Mouse (Mus musculus) CH12.LX (cell line): ENCODE results near the gene Rpl24. TPM values are rescaled to one million over a fixed set of nuclear protein-coding genes. Genes with fewer than 3 reads are reported as not detected.

Experiments used
- DNase-seq: peaks from one replicate; pipeline ENCODE4 v3.0.0-alpha.2; 2013; ENCODE audit errors: extremely low read depth
- H3K27ac ChIP-seq: 2 replicates; pipeline ENCODE4 v1.5.1; 2012; ENCODE audit warnings: low read depth, mild to moderate bottlenecking, control low read depth, moderate library complexity; ENCODE audit not compliant: insufficient read depth
- H3K27me3 ChIP-seq: replicated peaks from 2 replicates; pipeline ENCODE3; 2012; ENCODE audit warnings: inconsistent platforms
- H3K36me3 ChIP-seq, 2 experiments: replicated peaks in 1 of 2; 2 replicates each; pipeline versions ENCODE3 to v1.6.1; 2012; ENCODE audit warnings: inconsistent platforms in 1 of 2, low read length in 1 of 2, mild to moderate bottlenecking in 1 of 2, mixed read lengths in 1 of 2, moderate library complexity in 1 of 2; ENCODE audit not compliant: control insufficient read depth in 1 of 2, insufficient read depth in 1 of 2
- H3K4me1 ChIP-seq, 2 experiments: 2 replicates each; pipeline ENCODE4 v1.6.1; 2012; ENCODE audit warnings: inconsistent platforms in 1 of 2, moderate library complexity in 1 of 2; ENCODE audit not compliant: insufficient read depth in 2 of 2, control insufficient read depth in 1 of 2
- H3K4me2 ChIP-seq: 2 replicates; pipeline ENCODE4 v1.6.1; 2012; ENCODE audit warnings: low read depth, mild to moderate bottlenecking, control low read depth; ENCODE audit not compliant: poor library complexity, insufficient read depth, severe bottlenecking
- H3K4me3 ChIP-seq, 3 experiments: fragments of 150-350 bp in 1 of 3; sonication (generic) in 1 of 3; replicated peaks in 1 of 3; 2 replicates each; pipeline versions ENCODE3 to v1.5.1; 2011 to 2012; ENCODE audit warnings: low read depth in 2 of 3, low read length in 2 of 3, mild to moderate bottlenecking in 2 of 3, moderate library complexity in 2 of 3, control low read depth in 1 of 3, improper control_type of control experiment in 1 of 3, inconsistent platforms in 1 of 3, mixed read lengths in 1 of 3; ENCODE audit not compliant: poor library complexity in 1 of 3
- H3K79me2 ChIP-seq: replicated peaks from 2 replicates; pipeline ENCODE4 v1.6.1; 2012; ENCODE audit warnings: mild to moderate bottlenecking, moderate library complexity; ENCODE audit not compliant: control insufficient read depth, poor library complexity, insufficient read depth, severe bottlenecking; ENCODE audit errors: extremely low read depth
- H3K9ac ChIP-seq: 2 replicates; pipeline ENCODE4 v1.6.1; 2012; ENCODE audit warnings: low read depth, mild to moderate bottlenecking, control low read depth, moderate library complexity; ENCODE audit not compliant: insufficient read depth
- H3K9me3 ChIP-seq: replicated peaks from 2 replicates; pipeline ENCODE3; 2012; ENCODE audit warnings: low read length, inconsistent platforms, mixed read lengths
- BHLHE40 ChIP-seq: IDR thresholded peaks from 2 replicates; pipeline ENCODE4 v1.6.1; 2011; ENCODE audit warnings: mild to moderate bottlenecking, low read depth, low read length, improper control_type of control experiment
- CHD1 ChIP-seq: IDR thresholded peaks from 2 replicates; pipeline ENCODE4 v1.6.1; 2012; ENCODE audit warnings: low read depth, low read length, improper control_type of control experiment, inconsistent platforms
- CHD2 ChIP-seq: IDR thresholded peaks from 2 replicates; pipeline ENCODE4 v1.6.1; 2011; ENCODE audit warnings: low read length, improper control_type of control experiment
- CTCF ChIP-seq, 2 experiments: IDR thresholded peaks in 1 of 2; conservative IDR thresholded peaks in 1 of 2; 2 replicates each; pipeline ENCODE4 v1.5.1; 2011 to 2012; ENCODE audit warnings: low read depth in 2 of 2, low read length in 2 of 2, improper control_type of control experiment in 1 of 2, inconsistent platforms in 1 of 2, mild to moderate bottlenecking in 1 of 2, moderate library complexity in 1 of 2
- E2F4 ChIP-seq: IDR thresholded peaks from 2 replicates; pipeline ENCODE4 v1.6.1; 2011; ENCODE audit warnings: low read depth, low read length, improper control_type of control experiment; ENCODE audit not compliant: insufficient replicate concordance
- ELF1 ChIP-seq: IDR thresholded peaks from 2 replicates; pipeline ENCODE4 v1.6.1; 2014; ENCODE audit warnings: low read depth, mild to moderate bottlenecking, inconsistent platforms, low read length, improper control_type of control experiment
- EP300 ChIP-seq: IDR thresholded peaks from 2 replicates; pipeline ENCODE4 v1.6.1; 2011; ENCODE audit warnings: low read length, improper control_type of control experiment
- GABPA ChIP-seq: IDR thresholded peaks from 2 replicates; pipeline ENCODE4 v1.6.1; 2012; ENCODE audit warnings: low read depth, low read length, improper control_type of control experiment, inconsistent platforms; ENCODE audit not compliant: insufficient replicate concordance
- HCFC1 ChIP-seq: IDR thresholded peaks from 2 replicates; pipeline ENCODE4 v1.6.1; 2012; ENCODE audit warnings: low read depth, mild to moderate bottlenecking, inconsistent platforms, low read length, improper control_type of control experiment
- IRF4 ChIP-seq: IDR thresholded peaks from 2 replicates; pipeline ENCODE4 v1.6.1; 2014; ENCODE audit warnings: low read depth, mild to moderate bottlenecking, inconsistent platforms, low read length, improper control_type of control experiment
- JUN ChIP-seq: IDR thresholded peaks from 2 replicates; pipeline ENCODE4 v1.6.1; 2011; ENCODE audit warnings: low read depth, mild to moderate bottlenecking, low read length, improper control_type of control experiment, moderate library complexity; ENCODE audit not compliant: insufficient read depth
- JUND ChIP-seq: conservative IDR thresholded peaks from 2 replicates; pipeline ENCODE4 v1.6.1; 2011; ENCODE audit warnings: low read depth, low read length, improper control_type of control experiment
- MAFK ChIP-seq: IDR thresholded peaks from 2 replicates; pipeline ENCODE4 v1.6.1; 2011; ENCODE audit warnings: low read length, improper control_type of control experiment; ENCODE audit not compliant: insufficient replicate concordance
- MAX ChIP-seq: IDR thresholded peaks from 2 replicates; pipeline ENCODE4 v1.6.1; 2011; ENCODE audit warnings: low read length, improper control_type of control experiment
- MAZ ChIP-seq: IDR thresholded peaks from 2 replicates; pipeline ENCODE4 v1.6.1; 2012; ENCODE audit warnings: low read depth, mild to moderate bottlenecking, inconsistent platforms, low read length, improper control_type of control experiment, moderate library complexity
- MEF2A ChIP-seq: IDR thresholded peaks from 2 replicates; pipeline ENCODE4 v1.6.1; 2014; ENCODE audit warnings: low read depth, mild to moderate bottlenecking, inconsistent platforms, low read length, improper control_type of control experiment, borderline replicate concordance
- MXI1 ChIP-seq: IDR thresholded peaks from 2 replicates; pipeline ENCODE4 v1.6.1; 2011; ENCODE audit warnings: mild to moderate bottlenecking, low read depth, low read length, improper control_type of control experiment
- MYC ChIP-seq: IDR thresholded peaks from 2 replicates; pipeline ENCODE4 v1.6.1; 2011; ENCODE audit warnings: low read depth, mild to moderate bottlenecking, improper control_type of control experiment, low read length
- NRF1 ChIP-seq: IDR thresholded peaks from 2 replicates; pipeline ENCODE4 v1.6.1; 2014; ENCODE audit warnings: low read depth, mild to moderate bottlenecking, inconsistent platforms, low read length, improper control_type of control experiment, moderate library complexity
- PAX5 ChIP-seq: IDR thresholded peaks from 2 replicates; pipeline ENCODE4 v1.6.1; 2012; ENCODE audit warnings: low read length, inconsistent platforms, mixed read lengths
- POLR2AphosphoS2 ChIP-seq: IDR thresholded peaks from 2 replicates; pipeline ENCODE4 v1.6.1; 2011; ENCODE audit warnings: low read depth, low read length, improper control_type of control experiment
- RAD21 ChIP-seq: IDR thresholded peaks from 2 replicates; pipeline ENCODE4 v1.6.1; 2011; ENCODE audit warnings: low read depth, mild to moderate bottlenecking, low read length, improper control_type of control experiment, moderate library complexity
- RCOR1 ChIP-seq: conservative IDR thresholded peaks from 2 replicates; pipeline ENCODE4 v1.6.1; 2012; ENCODE audit warnings: low read depth, mild to moderate bottlenecking, inconsistent platforms, low read length, improper control_type of control experiment
- SMC3 ChIP-seq: IDR thresholded peaks from 2 replicates; pipeline ENCODE4 v1.6.1; 2011; ENCODE audit warnings: low read depth, low read length, improper control_type of control experiment
- TBP ChIP-seq: conservative IDR thresholded peaks from 2 replicates; pipeline ENCODE4 v1.6.1; 2011; ENCODE audit warnings: low read depth, low read length, improper control_type of control experiment
- TCF12 ChIP-seq: IDR thresholded peaks from 2 replicates; pipeline ENCODE4 v1.6.1; 2014; ENCODE audit warnings: low read depth, mild to moderate bottlenecking, inconsistent platforms, low read length, improper control_type of control experiment
- UBTF ChIP-seq: IDR thresholded peaks from 2 replicates; pipeline ENCODE4 v1.6.1; 2012; ENCODE audit warnings: low read depth, mild to moderate bottlenecking, inconsistent platforms, low read length, improper control_type of control experiment, moderate library complexity
- USF1 ChIP-seq: IDR thresholded peaks from 2 replicates; pipeline ENCODE4 v1.6.1; 2014; ENCODE audit warnings: low read depth, mild to moderate bottlenecking, inconsistent platforms, low read length, improper control_type of control experiment
- USF2 ChIP-seq: conservative IDR thresholded peaks from 2 replicates; pipeline ENCODE4 v1.6.1; 2011; ENCODE audit warnings: low read depth, low read length, improper control_type of control experiment
- ZC3H11A ChIP-seq: IDR thresholded peaks from 2 replicates; pipeline ENCODE4 v1.6.1; 2012; ENCODE audit warnings: low read depth, mild to moderate bottlenecking, inconsistent platforms, low read length, improper control_type of control experiment
- ZKSCAN1 ChIP-seq: IDR thresholded peaks from 2 replicates; pipeline ENCODE4 v1.6.1; 2012; ENCODE audit warnings: low read depth, inconsistent platforms, low read length, improper control_type of control experiment, borderline replicate concordance
- ZMIZ1 ChIP-seq: IDR thresholded peaks from 2 replicates; pipeline ENCODE4 v1.6.1; 2012; ENCODE audit warnings: low read depth, mild to moderate bottlenecking, inconsistent platforms, low read length, improper control_type of control experiment
- ZNF384 ChIP-seq: IDR thresholded peaks from 2 replicates; pipeline ENCODE4 v1.6.1; 2012; ENCODE audit warnings: low read depth, low read length, improper control_type of control experiment, inconsistent platforms
- dilution Hi-C: fragments of 300-500 bp; cut with MboI; formaldehyde crosslinking; loops from 2 replicates; pipeline ENCODE4 v1.14.3; 2020; ENCODE audit warnings: low sequenced_read_pairs; ENCODE audit not compliant: extremely low pct_unique_long_range_greater_than_20kb, extremely low pct_ligation_motif_present
- in situ Hi-C: fragments of 300-500 bp; cut with MboI; formaldehyde crosslinking; loops from 3 replicates; pipeline ENCODE4 v1.14.3; 2019; ENCODE audit warnings: low sequenced_read_pairs, low pct_ligation_motif_present, low pct_unique_long_range_greater_than_20kb, mixed read lengths
- polyA plus RNA-seq: library from polyadenylated mRNA; unstranded; fragments of >175 nt; gene quantifications from 2 replicates; pipeline ENCODE4 v1.2.1, GENCODE M21; 2012; ENCODE audit warnings: low read depth; ENCODE audit not compliant: insufficient read length
- total RNA-seq, 2 experiments: library from RNA; depleted of rRNA; stranded (reverse); fragments of 300-350 nt in 1 of 2; fragments of >200 nt in 1 of 2; gene quantifications; 2 replicates each; pipeline ENCODE4 v1.2.3; 2012 to 2014

Rpl24 gene
- total and polyA plus RNA-seq, 3 experiments, result 96.4 to 2,739 (median 2,337) TPM

DNA sequence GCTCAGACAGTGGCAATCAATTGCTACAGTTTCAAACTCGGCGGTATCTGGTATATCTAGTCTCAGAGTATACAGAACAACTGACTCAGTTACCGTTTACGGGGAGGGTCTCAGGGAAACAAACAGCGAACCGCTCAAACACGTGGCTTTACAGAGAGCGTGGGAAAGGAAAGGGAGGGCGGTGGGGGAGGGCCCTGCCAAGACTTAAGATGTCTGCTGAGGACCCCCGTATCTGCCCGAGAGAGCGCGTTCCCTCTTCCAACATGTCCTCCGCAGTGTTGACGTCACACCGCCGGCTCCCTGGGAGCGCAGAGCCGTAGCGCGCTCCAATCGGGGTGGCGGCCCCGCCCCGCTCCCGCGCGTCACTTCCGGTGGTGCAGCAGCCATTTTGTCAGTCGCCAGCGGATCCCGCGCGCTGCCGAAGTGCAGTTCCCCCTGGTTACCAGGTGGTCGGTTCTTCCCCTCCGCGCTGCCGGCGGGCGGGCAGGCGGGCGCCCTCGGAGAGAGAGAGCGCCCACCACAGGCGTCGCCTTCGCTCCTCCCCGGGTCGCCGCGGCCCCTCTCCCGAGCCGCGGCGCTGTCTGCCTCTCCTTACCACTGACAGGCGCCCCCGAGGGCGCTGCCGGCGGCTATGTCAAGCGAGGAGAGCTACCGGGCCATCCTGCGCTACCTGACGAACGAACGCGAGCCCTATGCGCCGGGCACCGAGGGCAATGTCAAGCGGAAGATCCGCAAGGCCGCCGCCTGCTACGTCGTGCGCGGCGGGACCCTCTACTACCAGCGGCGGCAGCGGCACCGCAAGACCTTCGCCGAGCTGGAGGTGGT is 7.6 kb downstream of the Rpl24 start, which contains the start of gene Zbtb11 (continued):
- TF ChIP-seq RCOR1, result peak; percentile 74; the same call in 1 of the 2 replicates
- peak; percentile 31; the same call in 1 of the 2 replicates for TF ChIP-seq ZNF384
- TF ChIP-seq POLR2AphosphoS2, result peak; percentile 97
- peak; percentile 51; the same call in 1 of the 2 replicates for TF ChIP-seq USF1
- TF ChIP-seq BHLHE40, result peak; percentile 59
- peak; percentile 100 for TF ChIP-seq MYC

- Histone ChIP-seq H3K4me1 (peaks cover 3 to 52% of the 10 kb centered on the region in 2 experiments), H3K4me2 (peak overlapping the region; percentile 82; the same call in 1 of the 2 replicates), H3K27ac (peak overlapping the region; percentile 83), H3K9me3 (no peaks in the 10 kb centered on the region), H3K79me2 (peaks cover 81% of the 10 kb centered on the region), H3K4me3 (peak overlapping the region; percentile 78 to 99 (median 98)), H3K36me3 (peaks cover 25 to 55% of the 10 kb centered on the region in 2 experiments), H3K9ac (peak overlapping the region; percentile 91), H3K27me3 (no peaks in the 10 kb centered on the region)
- dilution Hi-C loops, result no loop called here
- in situ Hi-C loops, result loop anchor here (10.0 kb wide), 1 partner anchor 90 kb away; no protein-coding TSS in a partner anchor
- peak; percentile 89 for DNase-seq
- TF ChIP-seq CHD1 (peak; percentile 14; the same call in 1 of the 2 replicates), RAD21 (no peak), EP300 (no peak), CTCF (conservative IDR thresholded peaks at IDR 0.05 in 1 of 2, IDR thresholded peaks at IDR 0.05 in 1 of 2; ENCODE audit: low read depth in 2 of 2, low read length in 2 of 2) (no peak), TCF12 (peak; percentile 61), USF1 (no peak), E2F4 (no peak), ZC3H11A (no peak), MAX (0 out of 2 replicates have a peak, but pooled peaks have one; percentile 7), NRF1 (peak; percentile 56), JUN (no peak), MAFK (no peak), GABPA (no peak), USF2 (no peak), RCOR1 (no peak), CHD2 (no peak; the same call in 1 of the 2 replicates), SMC3 (no peak), PAX5 (no peak), JUND (no peak), MEF2A (no peak), ZNF384 (no peak), HCFC1 (peak; percentile 71), ELF1 (peak; percentile 56; the same call in 1 of the 2 replicates), BHLHE40 (no peak), TBP (0 out of 2 replicates have a peak, but pooled peaks have one; percentile 17), ZKSCAN1 (no peak), MXI1 (peak; percentile 52), UBTF (peak; percentile 85), POLR2AphosphoS2 (no peak), ZMIZ1 (peak; percentile 59), IRF4 (peak; percentile 28; the same call in 1 of the 2 replicates), MAZ (peak; percentile 74)
These were observed 8.3 kb downstream of the Rpl24 start for GRCm38 (mm10) chr16:55974256-55974902.
